Mouse (Mus musculus): ENCODE data around the gene Gm7075. TPM values are rescaled to one million over a fixed set of nuclear protein-coding genes. Genes with fewer than 3 reads are reported as not detected.

The Gm7075 gene
- total and polyA plus RNA-seq, 3 experiments = not detected

GRCm38 (mm10) chr10:63378948-63379680 lies 42.5 kb downstream of the Gm7075 start:
- H3K79me2 ChIP-seq (replicated peaks; ENCODE audit: control insufficient read depth, extremely low read depth, insufficient read depth, poor library complexity, severe bottlenecking) = no peaks in the 10 kb centered on the region
- no peak overlapping the region for H3K9ac ChIP-seq (ENCODE audit: insufficient read depth, low read depth)
- no peaks in the 10 kb centered on the region for H3K27me3 ChIP-seq (replicated peaks)
- no peak overlapping the region for H3K27ac ChIP-seq (ENCODE audit: insufficient read depth, low read depth)
- in situ Hi-C loops (cut with MboI; ENCODE audit: low pct_ligation_motif_present, low pct_unique_long_range_greater_than_20kb, low sequenced_read_pairs) = no loop called here
- peaks cover 3 to 9% of the 10 kb centered on the region in 2 experiments; a peak in 3 of 4 replicates for H3K4me1 ChIP-seq (ENCODE audit: control insufficient read depth in 1 of 2, insufficient read depth in 2 of 2)
- dilution Hi-C loops (cut with MboI; ENCODE audit: extremely low pct_ligation_motif_present, extremely low pct_unique_long_range_greater_than_20kb, low sequenced_read_pairs) = no loop called here
- DNase-seq (ENCODE audit: extremely low read depth) = no peak
- no peak overlapping the region for H3K4me2 ChIP-seq (ENCODE audit: insufficient read depth, low read depth, poor library complexity, severe bottlenecking)
- no peaks in the 10 kb centered on the region for H3K9me3 ChIP-seq (replicated peaks; ENCODE audit: low read length)
- H3K4me3 ChIP-seq (replicated peaks in 1 of 3; ENCODE audit: low read depth in 2 of 3, low read length in 2 of 3, poor library complexity in 1 of 3) = no peak overlapping the region
- no peak for TF ChIP-seq CHD2 (IDR thresholded peaks at IDR 0.05; ENCODE audit: low read length)
- no peak for TF ChIP-seq RCOR1 (conservative IDR thresholded peaks at IDR 0.05; ENCODE audit: low read depth, low read length)
- no peak for TF ChIP-seq E2F4 (IDR thresholded peaks at IDR 0.05; ENCODE audit: insufficient replicate concordance, low read depth, low read length)
- TF ChIP-seq POLR2A (IDR thresholded peaks at IDR 0.05; ENCODE audit: low read depth, low read length) = no peak
- no peak; the same call in 1 of the 2 replicates for TF ChIP-seq USF1 (IDR thresholded peaks at IDR 0.05; ENCODE audit: low read depth, low read length)
- TF ChIP-seq IRF4 (IDR thresholded peaks at IDR 0.05; ENCODE audit: low read depth, low read length) = no peak
- TF ChIP-seq USF2 (conservative IDR thresholded peaks at IDR 0.05; ENCODE audit: low read depth, low read length) = peak; percentile 35; the same call in 1 of the 2 replicates
- no peak for TF ChIP-seq POLR2AphosphoS2 (IDR thresholded peaks at IDR 0.05; ENCODE audit: low read depth, low read length)
- no peak for TF ChIP-seq RAD21 (IDR thresholded peaks at IDR 0.05; ENCODE audit: low read depth, low read length)
- TF ChIP-seq MAX (IDR thresholded peaks at IDR 0.05; ENCODE audit: low read length) = peak; percentile 38; the same call in 1 of the 2 replicates
- no peak for TF ChIP-seq UBTF (IDR thresholded peaks at IDR 0.05; ENCODE audit: low read depth, low read length)
- no peaks in the 10 kb centered on the region for H3K36me3 ChIP-seq (replicated peaks in 1 of 2; ENCODE audit: control insufficient read depth in 1 of 2, insufficient read depth in 1 of 2, low read length in 1 of 2)

GRCm38 (mm10) chr10:63377468-63377867 lies 44.1 kb downstream of the Gm7075 start:
- Histone ChIP-seq H3K79me2 (replicated peaks; ENCODE audit: control insufficient read depth, extremely low read depth, insufficient read depth, poor library complexity, severe bottlenecking) (no peaks in the 10 kb centered on the region), H3K9me3 (replicated peaks; ENCODE audit: low read length) (no peaks in the 10 kb centered on the region), H3K4me3 (replicated peaks in 1 of 3; ENCODE audit: low read depth in 2 of 3, low read length in 2 of 3, poor library complexity in 1 of 3) (no peak overlapping the region), H3K4me1 (ENCODE audit: control insufficient read depth in 1 of 2, insufficient read depth in 2 of 2) (peaks cover 3% of the 10 kb centered on the region in 2 experiments; a peak in 2 of 4 replicates), H3K27me3 (replicated peaks) (no peaks in the 10 kb centered on the region), H3K9ac (ENCODE audit: insufficient read depth, low read depth) (no peak overlapping the region), H3K36me3 (replicated peaks in 1 of 2; ENCODE audit: control insufficient read depth in 1 of 2, insufficient read depth in 1 of 2, low read length in 1 of 2) (no peaks in the 10 kb centered on the region), H3K4me2 (ENCODE audit: insufficient read depth, low read depth, poor library complexity, severe bottlenecking) (no peak overlapping the region), H3K27ac (ENCODE audit: insufficient read depth, low read depth) (no peak overlapping the region)
- in situ Hi-C loops (cut with MboI; ENCODE audit: low pct_ligation_motif_present, low pct_unique_long_range_greater_than_20kb, low sequenced_read_pairs) (no loop called here), dilution Hi-C loops (cut with MboI; ENCODE audit: extremely low pct_ligation_motif_present, extremely low pct_unique_long_range_greater_than_20kb, low sequenced_read_pairs) (no loop called here)
- TF ChIP-seq USF2 (conservative IDR thresholded peaks at IDR 0.05; ENCODE audit: low read depth, low read length) = no peak
- peak; percentile 56 for TF ChIP-seq SMC3 (IDR thresholded peaks at IDR 0.05; ENCODE audit: low read depth, low read length)
- no peak for TF ChIP-seq EP300 (IDR thresholded peaks at IDR 0.05; ENCODE audit: low read length)
- TF ChIP-seq TBP (conservative IDR thresholded peaks at IDR 0.05; ENCODE audit: low read depth, low read length) = no peak
- peak; percentile 87 for TF ChIP-seq ZNF384 (IDR thresholded peaks at IDR 0.05; ENCODE audit: low read depth, low read length)
- TF ChIP-seq GABPA (IDR thresholded peaks at IDR 0.05; ENCODE audit: insufficient replicate concordance, low read depth, low read length) = no peak
- no peak for TF ChIP-seq CHD1 (IDR thresholded peaks at IDR 0.05; ENCODE audit: low read depth, low read length)
- no peak for TF ChIP-seq IRF4 (IDR thresholded peaks at IDR 0.05; ENCODE audit: low read depth, low read length)
- peak; percentile 86 to 87 for TF ChIP-seq CTCF (conservative IDR thresholded peaks at IDR 0.05 in 1 of 2, IDR thresholded peaks at IDR 0.05 in 1 of 2; ENCODE audit: low read depth in 2 of 2, low read length in 2 of 2)
- peak; percentile 83 for TF ChIP-seq RAD21 (IDR thresholded peaks at IDR 0.05; ENCODE audit: low read depth, low read length)
- no peak for TF ChIP-seq ZMIZ1 (IDR thresholded peaks at IDR 0.05; ENCODE audit: low read depth, low read length)
- no peak for TF ChIP-seq JUN (IDR thresholded peaks at IDR 0.05; ENCODE audit: insufficient read depth, low read depth, low read length)
- TF ChIP-seq HCFC1 (IDR thresholded peaks at IDR 0.05; ENCODE audit: low read depth, low read length) = no peak
- no peak for TF ChIP-seq ETS1 (conservative IDR thresholded peaks at IDR 0.05; ENCODE audit: low read depth, low read length)
- peak; percentile 75 for DNase-seq (ENCODE audit: extremely low read depth)
